Mouse (Mus musculus) cerebellum, adult 2 months (tissue): ENCODE measurements around the gene Spata46. TPM values are rescaled to one million over a fixed set of nuclear protein-coding genes. Genes with fewer than 3 reads are reported as not detected.

ENCODE experiments used
- DNase-seq, 2 experiments: peaks; one replicate each; pipeline ENCODE4 v3.0.0; 2021
- H3K27ac ChIP-seq: fragments of 200-500 bp; 2 replicates; pipeline ENCODE4 v1.5.1; 2012; ENCODE audit warnings: low read length, control low read depth, inconsistent platforms; ENCODE audit not compliant: insufficient read depth
- H3K27me3 ChIP-seq: fragments of 200-500 bp; 2 replicates; pipeline ENCODE4 v1.6.1; 2012; ENCODE audit warnings: inconsistent platforms, mild to moderate bottlenecking, low read length, moderate library complexity; ENCODE audit not compliant: control insufficient read depth, insufficient read depth
- H3K4me1 ChIP-seq: fragments of 200-500 bp; 2 replicates; pipeline ENCODE4 v1.6.1; 2011; ENCODE audit warnings: low read length; ENCODE audit not compliant: control insufficient read depth, insufficient read depth
- H3K4me3 ChIP-seq: fragments of 200-500 bp; replicated peaks from 2 replicates; pipeline ENCODE3; 2011; ENCODE audit warnings: mild to moderate bottlenecking, low read depth, low read length, control low read depth; ENCODE audit not compliant: insufficient read depth
- CTCF ChIP-seq: fragments of 200-500 bp; IDR thresholded peaks from 2 replicates; pipeline ENCODE4 v1.5.1; 2011; ENCODE audit warnings: low read depth, mild to moderate bottlenecking, control low read depth, low read length, moderate library complexity, borderline replicate concordance; ENCODE audit not compliant: insufficient read depth
- POLR2A ChIP-seq: fragments of 200-500 bp; IDR thresholded peaks from 2 replicates; pipeline ENCODE4 v1.6.1; 2011; ENCODE audit warnings: low read length, control low read depth, borderline replicate concordance; ENCODE audit not compliant: insufficient read depth
- WGBS: fragments of 180-500 bp; shearing (Covaris S2); methylation state at CpG from one replicate; pipeline ENCODE4 v1.1.7; 2018; 5-methylcytosine and 5-hydroxymethylcytosine counted together
- polyA plus RNA-seq: library from polyadenylated mRNA; depleted of rRNA; stranded (reverse); fragments of >200 nt; gene quantifications from 2 replicates; pipeline ENCODE4 v1.2.3, GENCODE M21; 2012

The Spata46 gene
- polyA plus RNA-seq, 1 experiment: not detected

DNA sequence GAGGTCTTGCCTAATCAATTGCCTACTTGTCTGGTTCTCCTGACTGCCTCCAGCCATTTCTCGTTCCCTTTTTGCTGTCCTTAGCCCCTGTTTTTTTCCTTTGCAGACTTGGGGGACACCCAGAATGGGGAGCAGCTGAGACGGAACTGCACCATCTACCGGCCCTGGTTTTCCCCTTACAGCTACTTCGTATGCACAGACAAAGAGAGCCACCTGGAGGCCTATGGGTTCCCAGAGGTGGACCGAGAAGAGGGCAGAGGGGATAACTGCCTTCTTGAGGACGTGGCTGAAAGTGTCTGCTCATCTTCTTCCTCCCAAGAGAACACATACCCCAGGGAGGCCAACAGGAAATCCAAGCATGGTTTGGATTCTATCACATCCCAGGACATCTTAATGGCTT, 2.8 kb downstream of the Spata46 start:
- no peaks in the 10 kb centered on the region for H3K27me3 ChIP-seq
- no peaks in the 10 kb centered on the region for H3K4me1 ChIP-seq
- no peak overlapping the region for H3K4me3 ChIP-seq
- 79% methylated on average over 6 of the region's 6 CpGs for WGBS
- no peak for TF ChIP-seq CTCF
- no peak for TF ChIP-seq POLR2A
- no peak overlapping the region for H3K27ac ChIP-seq
- no peak for DNase-seq

GRCm38 (mm10) chr1:170322046-170322445, 13.4 kb downstream of the Spata46 start:
- H3K27ac ChIP-seq: no peak overlapping the region
- DNase-seq: no peak
- no peaks in the 10 kb centered on the region for H3K4me1 ChIP-seq
- H3K27me3 ChIP-seq: no peaks in the 10 kb centered on the region
- TF ChIP-seq POLR2A (no peak), CTCF (no peak)
- 88% methylated on average over 2 of the region's 2 CpGs for WGBS
- H3K4me3 ChIP-seq: no peak overlapping the region

DNA sequence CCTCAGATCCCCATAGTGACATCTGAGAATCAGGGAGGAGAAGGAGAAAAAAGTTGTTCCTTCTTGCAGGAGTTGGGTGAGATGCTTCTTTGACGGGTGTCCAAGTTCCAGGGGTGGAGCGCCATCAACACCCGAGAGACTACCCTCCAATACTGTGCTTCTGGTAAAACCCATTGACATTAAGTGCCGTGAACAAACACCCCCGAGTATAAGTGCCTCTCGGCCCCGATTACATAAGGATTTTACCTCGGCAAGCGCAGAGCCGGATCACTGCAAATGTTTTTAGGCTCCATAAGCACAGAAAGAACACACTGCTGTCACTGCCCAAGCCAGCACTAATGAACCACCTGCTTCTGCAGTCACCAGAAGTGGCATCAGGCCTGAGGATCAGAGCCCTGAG, 14.4 kb downstream of the Spata46 start:
- TF ChIP-seq POLR2A: no peak
- TF ChIP-seq CTCF: no peak
- no peak overlapping the region for H3K27ac ChIP-seq
- DNase-seq: no peak
- no peak overlapping the region for H3K4me3 ChIP-seq
- H3K27me3 ChIP-seq: no peaks in the 10 kb centered on the region
- WGBS: 82% methylated on average over 10 of the region's 10 CpGs
- H3K4me1 ChIP-seq: no peaks in the 10 kb centered on the region

GRCm38 (mm10) chr1:170324312-170324711, 15.7 kb downstream of the Spata46 start:
- 98% methylated on average over 1 of the region's 1 CpGs for WGBS
- no peak overlapping the region for H3K4me3 ChIP-seq
- DNase-seq: no peak
- no peak overlapping the region for H3K27ac ChIP-seq
- H3K4me1 ChIP-seq: no peaks in the 10 kb centered on the region
- H3K27me3 ChIP-seq: no peaks in the 10 kb centered on the region
- TF ChIP-seq CTCF (no peak), POLR2A (no peak)

DNA sequence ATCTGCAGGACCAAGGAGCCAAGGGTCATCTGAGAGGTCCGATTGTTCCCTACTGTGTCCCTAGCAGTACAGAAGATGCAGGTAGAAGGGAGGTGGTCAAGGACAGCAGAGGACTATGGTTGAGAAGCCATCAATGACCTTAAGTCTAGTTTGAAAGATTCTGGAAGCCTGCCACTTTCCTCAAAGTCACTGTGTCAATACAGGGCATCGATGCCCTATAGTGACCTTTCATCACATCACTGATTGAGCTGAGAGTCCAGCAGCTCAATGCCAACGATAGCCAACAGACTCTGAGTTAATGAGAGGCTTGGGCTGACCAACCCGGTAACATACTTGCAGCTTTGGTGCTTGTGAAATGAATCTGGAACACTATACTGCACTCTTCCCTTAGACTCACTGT, 16.7 kb downstream of the Spata46 start:
- no peaks in the 10 kb centered on the region for H3K27me3 ChIP-seq
- H3K4me1 ChIP-seq: no peaks in the 10 kb centered on the region

DNA sequence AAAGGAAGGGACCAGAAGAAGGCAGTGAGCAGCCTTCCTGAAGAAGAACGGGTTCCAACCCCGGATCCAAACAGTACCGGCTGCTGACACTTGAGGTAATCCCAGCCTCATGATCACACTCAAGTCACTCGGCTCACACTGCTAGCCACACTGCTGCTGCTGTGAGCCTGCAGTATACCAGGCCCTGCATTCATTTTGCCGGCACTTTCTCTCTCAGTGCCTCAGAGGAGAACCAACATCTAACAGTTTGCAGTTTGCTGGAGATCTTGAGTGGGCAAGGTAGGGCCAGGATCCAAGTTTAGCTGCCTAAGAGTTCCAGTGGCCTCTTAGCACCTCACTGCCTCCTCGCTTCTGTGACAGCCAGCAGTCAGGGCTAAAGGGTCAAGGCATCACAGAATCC, 23.3 kb downstream of the Spata46 start:
- Histone ChIP-seq H3K27me3 (no peaks in the 10 kb centered on the region), H3K27ac (no peak overlapping the region), H3K4me1 (no peaks in the 10 kb centered on the region), H3K4me3 (no peak overlapping the region)
- DNase-seq: no peak
- WGBS: 81% methylated on average over 6 of the region's 6 CpGs
- no peak for TF ChIP-seq POLR2A
- no peak for TF ChIP-seq CTCF

More for the DNA sequence above, 16.7 kb downstream of the Spata46 start:
- Histone ChIP-seq H3K4me3 (no peak overlapping the region), H3K27ac (no peak overlapping the region)
- no peak for DNase-seq
- 93% methylated on average over 4 of the region's 4 CpGs for WGBS
- TF ChIP-seq CTCF (no peak), POLR2A (no peak)

- Histone ChIP-seq H3K4me1 (no peaks in the 10 kb centered on the region), H3K27me3 (no peaks in the 10 kb centered on the region), H3K27ac (no peak overlapping the region), H3K4me3 (no peak overlapping the region)
- no peak for DNase-seq
- no peak for TF ChIP-seq POLR2A
- peak; percentile 23; the same call in 1 of the 2 replicates for TF ChIP-seq CTCF
- WGBS: 50% methylated on average over 4 of the region's 4 CpGs
Measured at GRCm38 (mm10) chr1:170332775-170333174, 24.2 kb downstream of the Spata46 start.

DNA sequence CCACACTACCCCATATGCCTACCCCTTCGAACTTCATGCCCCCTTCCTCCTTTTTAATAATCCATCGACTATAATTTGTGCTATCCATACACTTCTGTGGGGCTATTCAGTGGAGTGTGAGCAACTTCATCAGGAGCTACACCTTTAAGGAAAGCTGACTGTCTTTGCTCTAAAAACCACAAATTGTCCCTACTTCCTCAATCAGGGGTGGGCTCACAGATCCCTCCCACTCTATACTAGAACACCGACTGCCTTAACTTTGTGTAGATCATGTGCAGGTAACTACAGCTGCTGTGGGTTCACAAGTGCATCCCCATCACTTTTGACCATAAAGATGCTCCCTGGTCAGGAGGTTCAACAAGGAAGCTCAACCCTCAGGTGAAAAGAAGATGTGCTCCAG, 31.3 kb downstream of the Spata46 start:
- DNase-seq: no peak
- no peak for TF ChIP-seq CTCF
- no peak for TF ChIP-seq POLR2A
- WGBS: 93% methylated on average over 3 of the region's 3 CpGs
- Histone ChIP-seq H3K27me3 (no peaks in the 10 kb centered on the region), H3K4me1 (no peaks in the 10 kb centered on the region), H3K4me3 (no peak overlapping the region), H3K27ac (no peak overlapping the region)
